Mouse (Mus musculus) midbrain, embryonic 14.5 days (tissue): ENCODE measurements around the gene Cyp4a32. TPM values are rescaled to one million over a fixed set of nuclear protein-coding genes. Genes with fewer than 3 reads are reported as not detected.
"Not testable (repeated sequence)": the region's sequence is repeated elsewhere in the genome, so short reads cannot be mapped to it uniquely, and the experiment has no call there.

Experiments
- ATAC-seq: fragments of 200-750 bp; cut with Nextera tagmentation; 2 replicates; pipeline ENCODE4 v1.8.0; 2017; ENCODE audit warnings: moderate number of reproducible peaks, moderate library complexity; ENCODE audit not compliant: low FRiP score, low TSS enrichment
- DNase-seq: peaks from one replicate; pipeline ENCODE4 v3.0.0-alpha.2; 2015
- H3K27ac ChIP-seq: fragments of 300-500 bp; sonication (generic); replicated peaks from 2 replicates; pipeline ENCODE4 v1.5.1; 2014; ENCODE audit warnings: mild to moderate bottlenecking, low read depth, low read length, moderate library complexity
- H3K27me3 ChIP-seq: fragments of 300-500 bp; sonication (generic); 2 replicates; pipeline ENCODE4 v1.6.1; 2014; ENCODE audit warnings: low read length, control low read depth, mixed read lengths; ENCODE audit not compliant: control insufficient read depth, insufficient read depth
- H3K36me3 ChIP-seq: fragments of 300-500 bp; sonication (generic); 2 replicates; pipeline ENCODE4 v1.6.1; 2014; ENCODE audit warnings: low read length, control low read depth; ENCODE audit not compliant: control insufficient read depth, insufficient read depth
- H3K4me1 ChIP-seq: fragments of 300-500 bp; sonication (generic); 2 replicates; pipeline ENCODE4 v1.6.1; 2014; ENCODE audit warnings: mild to moderate bottlenecking, antibody characterized with exemption, low read length, control low read depth; ENCODE audit not compliant: control insufficient read depth, insufficient read depth
- H3K4me2 ChIP-seq: fragments of 300-500 bp; sonication (generic); 2 replicates; pipeline ENCODE4 v1.6.1; 2014; ENCODE audit warnings: mild to moderate bottlenecking, low read length, moderate library complexity
- H3K4me3 ChIP-seq: fragments of 300-500 bp; sonication (generic); replicated peaks from 2 replicates; pipeline ENCODE4 v1.5.1; 2014; ENCODE audit warnings: low read depth, low read length
- H3K9ac ChIP-seq: fragments of 300-500 bp; sonication (generic); replicated peaks from 2 replicates; pipeline ENCODE4 v1.6.1; 2014; ENCODE audit warnings: mild to moderate bottlenecking, low read length, moderate library complexity
- H3K9me3 ChIP-seq: fragments of 300-500 bp; sonication (generic); 2 replicates; pipeline ENCODE4 v1.6.1; 2016; ENCODE audit warnings: low read length, control low read depth, mixed read lengths; ENCODE audit not compliant: control insufficient read depth
- WGBS: fragments of 180-500 bp; shearing (Covaris S2); extraction: QIAGEN DNeasy Blood & Tissue Kit; methylation state at CpG from one replicate; pipeline ENCODE4 v1.1.7; 2014; 5-methylcytosine and 5-hydroxymethylcytosine counted together
- polyA plus RNA-seq: library from polyadenylated mRNA; unstranded; fragments of >200 nt; fragmentation: Nextera tagmentation; extraction: Ambion mirVana; gene quantifications from 2 replicates; pipeline ENCODE4 v1.2.1, GENCODE M21; 2014

Gene Cyp4a32
- polyA plus RNA-seq, 1 experiment from 2014 or later: not detected

DNA sequence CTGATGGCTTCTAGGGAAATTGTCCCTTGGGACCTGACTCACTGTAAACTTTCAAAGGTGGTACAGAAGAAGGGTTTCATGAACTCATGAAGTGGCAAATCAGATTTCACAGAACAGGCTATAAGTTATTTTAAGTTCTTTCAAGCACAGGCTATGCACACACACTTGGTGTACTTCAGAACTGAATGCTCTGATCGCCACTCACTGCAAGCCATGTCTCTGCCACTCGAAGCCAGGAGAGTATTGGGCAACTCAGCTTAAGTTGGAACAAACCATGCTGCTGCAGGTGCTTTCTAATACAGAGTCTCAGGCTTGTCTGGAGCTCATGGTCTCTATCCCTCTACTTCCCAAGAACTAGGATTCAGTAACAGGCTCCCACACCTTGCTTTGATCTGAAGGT, 25.0 kb upstream of the Cyp4a32 start:
- Histone ChIP-seq H3K9ac (no peak overlapping the region), H3K27me3 (no peaks in the 10 kb centered on the region), H3K9me3 (no peaks in the 10 kb centered on the region), H3K27ac (no peak overlapping the region), H3K4me2 (no peak overlapping the region), H3K4me1 (no peaks in the 10 kb centered on the region), H3K36me3 (no peaks in the 10 kb centered on the region), H3K4me3 (no peak overlapping the region)
- ATAC-seq: no peak
- no peak for DNase-seq
- 78% methylated on average over 2 of the region's 2 CpGs for WGBS

DNA sequence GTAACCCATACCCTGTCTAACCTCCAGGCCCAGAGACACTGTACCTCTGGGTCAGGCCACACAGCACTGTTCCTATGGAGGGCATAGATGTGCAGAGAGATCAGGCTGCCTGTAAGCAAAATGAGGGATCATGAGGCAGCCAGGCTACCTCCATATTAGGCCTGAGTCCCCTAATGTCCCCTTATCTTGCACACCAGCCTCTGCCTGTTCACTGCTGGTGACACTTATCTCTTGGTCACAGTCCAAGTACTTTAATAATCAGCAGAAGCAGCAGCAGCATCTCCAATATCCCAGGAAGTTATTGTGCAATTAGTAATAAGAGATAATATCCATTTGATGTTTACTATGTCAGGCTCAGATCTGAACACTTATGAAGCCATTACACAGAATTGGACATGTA, 17.7 kb upstream of the Cyp4a32 start:
- no peak overlapping the region for H3K9ac ChIP-seq
- no peak for DNase-seq
- no peaks in the 10 kb centered on the region for H3K36me3 ChIP-seq
- no peak for ATAC-seq
- no peaks in the 10 kb centered on the region for H3K4me1 ChIP-seq
- no peaks in the 10 kb centered on the region for H3K27me3 ChIP-seq
- H3K4me2 ChIP-seq: no peak overlapping the region
- no peaks in the 10 kb centered on the region for H3K9me3 ChIP-seq
- no peak overlapping the region for H3K27ac ChIP-seq
- no peak overlapping the region for H3K4me3 ChIP-seq

DNA sequence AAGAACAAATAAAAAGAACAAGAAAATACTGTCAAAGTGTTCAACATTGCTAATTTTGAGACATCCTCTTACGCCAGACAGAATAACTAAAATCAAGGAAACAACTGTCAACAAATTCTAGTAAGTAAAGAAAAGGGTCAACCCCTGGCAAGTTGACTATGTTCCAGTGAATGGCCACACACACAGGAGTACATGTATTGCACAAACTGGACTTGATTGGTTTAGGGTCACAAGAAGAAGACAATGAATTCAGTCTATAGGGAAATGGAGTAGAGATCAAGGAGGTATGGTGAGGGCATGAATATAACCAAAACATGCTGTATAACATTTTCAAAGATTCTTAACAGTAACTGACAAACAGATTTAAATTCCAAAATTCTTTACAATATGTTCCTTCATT, 4.4 kb upstream of the Cyp4a32 start:
- Histone ChIP-seq H3K4me2 (no peak overlapping the region), H3K4me3 (no peak overlapping the region), H3K36me3 (no peaks in the 10 kb centered on the region), H3K27me3 (no peaks in the 10 kb centered on the region), H3K9me3 (no peaks in the 10 kb centered on the region), H3K9ac (no peak overlapping the region), H3K4me1 (no peaks in the 10 kb centered on the region), H3K27ac (no peak overlapping the region)
- DNase-seq (no peak), ATAC-seq (no peak)
- 91% methylated on average over 1 of the region's 1 CpGs for WGBS

DNA sequence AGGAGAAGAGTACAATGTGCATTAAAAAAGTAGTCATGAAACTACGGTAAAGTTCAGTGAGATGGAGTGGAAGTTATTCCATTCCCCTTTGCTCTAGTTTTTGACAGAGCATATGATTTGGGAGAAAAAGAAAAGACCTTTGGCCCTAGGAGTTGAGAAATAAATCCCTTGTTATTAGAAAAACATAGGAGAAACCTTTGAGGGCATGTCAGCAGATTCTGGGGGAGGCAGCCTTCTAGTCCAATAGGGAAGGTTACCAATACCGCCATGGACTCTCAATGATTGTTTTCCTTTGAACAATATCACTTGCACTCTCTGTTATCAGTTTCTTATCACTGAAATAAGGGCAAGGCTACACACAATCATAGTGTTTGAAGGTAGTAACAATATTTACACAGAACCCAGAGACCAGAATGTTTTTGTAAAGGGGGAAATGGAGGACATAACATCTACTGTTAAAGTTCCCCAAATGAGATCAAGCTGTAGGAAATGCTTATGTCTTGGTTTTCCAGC, 3.9 kb upstream of the Cyp4a32 start:
- H3K9ac ChIP-seq: no peak overlapping the region
- no peak overlapping the region for H3K27ac ChIP-seq
- no peak for DNase-seq
- ATAC-seq: no peak
- H3K4me2 ChIP-seq: no peak overlapping the region
- H3K4me3 ChIP-seq: no peak overlapping the region
- 92% methylated on average over 2 of the region's 2 CpGs for WGBS
- H3K36me3 ChIP-seq: no peaks in the 10 kb centered on the region
- no peaks in the 10 kb centered on the region for H3K4me1 ChIP-seq
- H3K9me3 ChIP-seq: no peaks in the 10 kb centered on the region
- H3K27me3 ChIP-seq: no peaks in the 10 kb centered on the region

DNA sequence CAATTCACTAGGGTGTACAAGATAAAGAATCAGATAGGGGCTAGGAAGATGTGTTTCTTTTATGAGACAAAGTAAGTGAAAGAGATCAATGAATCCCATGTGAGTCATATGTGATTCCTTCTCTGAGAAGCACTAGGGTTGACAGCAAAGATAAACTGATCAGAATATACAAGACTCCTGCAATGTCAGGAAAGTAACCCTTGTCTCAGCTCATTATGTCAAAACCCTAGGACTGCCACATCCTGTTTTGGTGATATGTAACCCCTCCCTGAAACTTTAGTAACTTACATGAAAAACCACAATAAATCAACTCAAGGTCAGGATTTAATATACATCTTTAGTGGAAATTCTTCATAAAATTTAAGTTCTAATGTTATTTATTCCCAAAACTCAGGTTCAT, 13.2 kb downstream of the Cyp4a32 start:
- ATAC-seq (no peak), DNase-seq (no peak)
- no peaks in the 10 kb centered on the region for H3K36me3 ChIP-seq
- no peak overlapping the region for H3K27ac ChIP-seq
- no peaks in the 10 kb centered on the region for H3K9me3 ChIP-seq
- H3K4me1 ChIP-seq: no peaks in the 10 kb centered on the region
- no peak overlapping the region for H3K4me3 ChIP-seq
- H3K27me3 ChIP-seq: no peaks in the 10 kb centered on the region
- H3K9ac ChIP-seq: no peak overlapping the region
- H3K4me2 ChIP-seq: no peak overlapping the region

DNA sequence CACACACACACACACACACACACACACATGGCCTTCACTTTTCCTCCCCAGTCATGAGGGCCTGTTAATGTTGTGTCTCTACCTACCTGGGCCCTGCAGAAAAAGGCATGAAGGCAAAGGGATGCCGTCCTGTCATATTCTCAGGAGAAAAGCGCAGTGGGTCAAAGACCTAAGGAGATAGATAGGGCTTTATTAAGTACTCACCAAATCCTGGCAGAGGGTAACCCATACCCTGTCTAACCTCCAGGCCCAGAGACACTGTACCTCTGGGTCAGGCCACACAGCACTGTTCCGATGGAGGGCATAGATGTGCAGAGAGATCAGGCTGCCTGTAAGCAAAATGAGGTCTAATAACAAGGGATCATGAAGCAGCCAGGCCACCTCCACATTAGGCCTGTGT, 24.8 kb downstream of the Cyp4a32 start:
- WGBS: 98% methylated on average over 3 of the region's 3 CpGs
- not testable (repeated sequence) for H3K9ac ChIP-seq, H3K27me3 ChIP-seq, DNase-seq, H3K27ac ChIP-seq, H3K9me3 ChIP-seq, H3K36me3 ChIP-seq, H3K4me1 ChIP-seq, ATAC-seq, H3K4me3 ChIP-seq, H3K4me2 ChIP-seq

DNA sequence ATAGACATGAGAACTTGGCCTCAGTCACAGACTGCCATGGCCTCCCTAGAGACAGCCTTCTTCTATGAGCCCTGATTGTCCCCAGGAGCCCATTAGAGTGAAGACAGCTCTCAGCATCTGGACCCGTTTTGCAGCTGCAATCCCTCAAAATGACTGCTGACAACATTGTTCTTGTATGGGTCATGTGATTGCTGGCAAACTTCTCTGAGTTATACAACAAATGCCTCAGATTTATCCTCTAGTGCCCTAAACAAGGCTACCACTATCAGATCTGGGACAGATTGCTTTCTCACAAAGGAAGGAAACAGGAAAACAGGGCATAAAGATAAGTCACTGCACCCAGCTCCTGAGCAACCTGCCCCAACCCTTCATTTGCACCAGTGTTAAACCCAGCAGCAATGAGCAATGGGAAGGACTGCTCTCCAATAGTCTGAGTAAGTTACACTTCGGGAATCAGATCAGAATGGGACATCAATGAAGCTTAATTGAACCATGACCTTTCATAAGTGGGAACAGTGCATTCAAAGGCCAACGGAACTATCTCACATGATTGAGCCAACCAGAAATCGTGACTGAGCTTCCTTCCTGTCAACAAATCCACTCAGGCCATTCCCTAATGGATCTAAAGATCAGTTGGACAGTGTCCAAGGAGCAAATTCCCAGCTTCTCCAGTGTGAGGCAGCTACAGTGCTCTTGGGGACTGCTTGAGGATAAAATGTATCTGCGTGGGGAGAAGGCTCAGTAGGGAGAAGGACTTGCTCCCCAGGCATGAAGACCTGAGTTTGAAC, 42.4 kb downstream of the Cyp4a32 start:
- Histone ChIP-seq H3K9ac (no peak overlapping the region), H3K4me2 (no peak overlapping the region), H3K9me3 (no peaks in the 10 kb centered on the region), H3K27ac (no peak overlapping the region), H3K27me3 (no peaks in the 10 kb centered on the region), H3K4me1 (no peaks in the 10 kb centered on the region), H3K4me3 (no peak overlapping the region), H3K36me3 (no peaks in the 10 kb centered on the region)
- WGBS: 82% methylated on average over 5 of the region's 5 CpGs
- ATAC-seq: no peak
- no peak for DNase-seq

DNA sequence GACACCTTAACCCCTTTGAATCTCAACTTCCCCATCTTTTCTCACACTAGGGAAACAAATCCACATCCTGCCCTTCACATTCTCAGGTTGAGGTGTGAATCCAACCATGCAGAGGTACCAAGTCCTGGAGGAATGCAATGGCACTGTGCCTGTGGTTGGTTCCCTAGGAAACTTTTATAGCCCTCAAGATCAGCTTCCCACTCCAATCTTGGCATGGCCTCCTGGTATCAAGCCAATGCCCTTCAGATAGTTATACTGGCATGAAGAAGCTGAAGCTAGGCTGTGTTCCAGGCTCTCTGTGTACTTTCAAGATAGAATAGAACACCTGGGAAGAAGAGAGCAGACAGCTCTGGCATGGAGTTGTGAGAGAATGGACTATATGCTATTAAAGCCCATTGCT, 44.6 kb downstream of the Cyp4a32 start:
- DNase-seq: no peak
- Histone ChIP-seq H3K27me3 (no peaks in the 10 kb centered on the region), H3K9ac (no peak overlapping the region), H3K4me2 (no peak overlapping the region), H3K4me3 (no peak overlapping the region), H3K36me3 (no peaks in the 10 kb centered on the region), H3K9me3 (no peaks in the 10 kb centered on the region), H3K27ac (no peak overlapping the region), H3K4me1 (no peaks in the 10 kb centered on the region)
- ATAC-seq: no peak

DNA sequence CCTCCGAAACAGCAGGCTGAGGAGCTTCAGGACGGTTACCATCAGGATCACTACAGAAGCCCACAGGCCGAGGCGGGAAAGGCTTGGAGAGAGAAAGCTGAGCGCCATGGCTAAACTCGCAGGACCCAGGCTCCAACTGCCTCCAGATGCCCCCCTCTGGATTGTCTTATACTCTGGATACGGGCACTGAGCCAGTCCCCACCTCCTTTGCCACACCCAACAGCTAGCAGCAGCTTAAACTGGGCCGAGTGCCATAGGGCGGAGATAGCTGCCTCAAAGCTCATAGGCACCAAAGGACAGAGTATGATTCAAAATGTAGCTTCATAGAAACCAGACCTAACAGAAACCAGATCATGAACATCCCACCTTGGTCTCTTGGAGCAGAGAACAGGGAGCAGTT, 46.8 kb downstream of the Cyp4a32 start, which contains the start of gene Cyp4b1:
TSS of gene Cyp4b1 (minus strand) at position 144 of the 400 bp plus-strand sequence.
- no peak within 1 kb of the TSS for H3K27ac ChIP-seq
- no peak within 1 kb of the TSS for H3K9ac ChIP-seq
- H3K4me3 ChIP-seq: no peak within 1 kb of the TSS
- no peak for ATAC-seq
- DNase-seq: no peak
- H3K4me1 ChIP-seq: no peaks in the 10 kb centered on the region
- H3K36me3 ChIP-seq: no peaks in the 10 kb centered on the region
- no peak within 1 kb of the TSS for H3K4me2 ChIP-seq
- no peaks in the 10 kb centered on the region for H3K9me3 ChIP-seq
- WGBS: 89% methylated on average over 9 of the region's 9 CpGs
- no peaks in the 10 kb centered on the region for H3K27me3 ChIP-seq
